Mouse (Mus musculus): ENCODE measurements around the gene Fzd4. TPM values are rescaled to one million over a fixed set of nuclear protein-coding genes. Genes with fewer than 3 reads are reported as not detected.

The Fzd4 gene
- total RNA-seq, 1 experiment, result 2.2 TPM

- TF ChIP-seq CHD2 (IDR thresholded peaks at IDR 0.05; ENCODE audit: low read depth, low read length) (no peak), ZC3H11A (IDR thresholded peaks at IDR 0.05; ENCODE audit: borderline replicate concordance, low read depth, low read length) (no peak), ZNF384 (IDR thresholded peaks at IDR 0.05; ENCODE audit: low read depth, low read length) (no peak; the same call in 1 of the 2 replicates), MAFK (IDR thresholded peaks at IDR 0.05; ENCODE audit: insufficient read depth, low read depth, low read length) (no peak), HCFC1 (IDR thresholded peaks at IDR 0.05; ENCODE audit: borderline replicate concordance, insufficient read depth, low read length) (no peak)
- in situ Hi-C loops (cut with MboI; ENCODE audit: low sequenced_read_pairs in 2 of 2, unreplicated experiment in 2 of 2), result loop anchor here in 1 of 2 experiments (25.0 kb wide), 1 partner anchor 261 kb away; no protein-coding TSS in a partner anchor
- no peak for DNase-seq (ENCODE audit: low read depth, low spot score)
- H3K27ac ChIP-seq (ENCODE audit: insufficient read depth, low read depth, low read length, poor library complexity, severe bottlenecking), result no peak overlapping the region
- H3K9me3 ChIP-seq (ENCODE audit: control insufficient read depth, insufficient read depth, low read depth, low read length), result no peaks in the 10 kb centered on the region
- H3K4me1 ChIP-seq (ENCODE audit: control insufficient read depth in 2 of 2, insufficient read depth in 2 of 2, low read length in 2 of 2, poor library complexity in 1 of 2), result no peaks in the 10 kb centered on the region
- H3K4me3 ChIP-seq (ENCODE audit: insufficient read depth in 1 of 2, low read depth in 1 of 2, low read length in 2 of 2, poor library complexity in 1 of 2, severe bottlenecking in 1 of 2), result no peak overlapping the region
- H3K9ac ChIP-seq (ENCODE audit: insufficient read depth, low read depth, low read length, poor library complexity, severe bottlenecking), result no peak overlapping the region
- H3K36me3 ChIP-seq (ENCODE audit: control insufficient read depth, insufficient read depth, low read length, poor library complexity, severe bottlenecking), result no peaks in the 10 kb centered on the region
Measured at GRCm38 (mm10) chr7:89423688-89424255, 19.6 kb downstream of the Fzd4 start.

GRCm38 (mm10) chr7:89424659-89425058 lies 20.5 kb downstream of the Fzd4 start:
- no peak for TF ChIP-seq ZNF384 (IDR thresholded peaks at IDR 0.05; ENCODE audit: low read depth, low read length)
- no peak for TF ChIP-seq ZC3H11A (IDR thresholded peaks at IDR 0.05; ENCODE audit: borderline replicate concordance, low read depth, low read length)
- no peak for TF ChIP-seq CHD2 (IDR thresholded peaks at IDR 0.05; ENCODE audit: low read depth, low read length)
- no peak for TF ChIP-seq HCFC1 (IDR thresholded peaks at IDR 0.05; ENCODE audit: borderline replicate concordance, insufficient read depth, low read length)
- TF ChIP-seq MAFK (IDR thresholded peaks at IDR 0.05; ENCODE audit: insufficient read depth, low read depth, low read length), result no peak
- no peak for DNase-seq (ENCODE audit: low read depth, low spot score)
- no peaks in the 10 kb centered on the region for H3K4me1 ChIP-seq (ENCODE audit: control insufficient read depth in 2 of 2, insufficient read depth in 2 of 2, low read length in 2 of 2, poor library complexity in 1 of 2)
- H3K36me3 ChIP-seq (ENCODE audit: control insufficient read depth, insufficient read depth, low read length, poor library complexity, severe bottlenecking), result no peaks in the 10 kb centered on the region
- in situ Hi-C loops (cut with MboI; ENCODE audit: low sequenced_read_pairs in 2 of 2, unreplicated experiment in 2 of 2), result loop anchor here in 1 of 2 experiments (25.0 kb wide), 1 partner anchor 262 kb away; no protein-coding TSS in a partner anchor
- no peak overlapping the region for H3K27ac ChIP-seq (ENCODE audit: insufficient read depth, low read depth, low read length, poor library complexity, severe bottlenecking)
- no peak overlapping the region for H3K9ac ChIP-seq (ENCODE audit: insufficient read depth, low read depth, low read length, poor library complexity, severe bottlenecking)
- no peaks in the 10 kb centered on the region for H3K9me3 ChIP-seq (ENCODE audit: control insufficient read depth, insufficient read depth, low read depth, low read length)
- H3K4me3 ChIP-seq (ENCODE audit: insufficient read depth in 1 of 2, low read depth in 1 of 2, low read length in 2 of 2, poor library complexity in 1 of 2, severe bottlenecking in 1 of 2), result no peak overlapping the region

DNA sequence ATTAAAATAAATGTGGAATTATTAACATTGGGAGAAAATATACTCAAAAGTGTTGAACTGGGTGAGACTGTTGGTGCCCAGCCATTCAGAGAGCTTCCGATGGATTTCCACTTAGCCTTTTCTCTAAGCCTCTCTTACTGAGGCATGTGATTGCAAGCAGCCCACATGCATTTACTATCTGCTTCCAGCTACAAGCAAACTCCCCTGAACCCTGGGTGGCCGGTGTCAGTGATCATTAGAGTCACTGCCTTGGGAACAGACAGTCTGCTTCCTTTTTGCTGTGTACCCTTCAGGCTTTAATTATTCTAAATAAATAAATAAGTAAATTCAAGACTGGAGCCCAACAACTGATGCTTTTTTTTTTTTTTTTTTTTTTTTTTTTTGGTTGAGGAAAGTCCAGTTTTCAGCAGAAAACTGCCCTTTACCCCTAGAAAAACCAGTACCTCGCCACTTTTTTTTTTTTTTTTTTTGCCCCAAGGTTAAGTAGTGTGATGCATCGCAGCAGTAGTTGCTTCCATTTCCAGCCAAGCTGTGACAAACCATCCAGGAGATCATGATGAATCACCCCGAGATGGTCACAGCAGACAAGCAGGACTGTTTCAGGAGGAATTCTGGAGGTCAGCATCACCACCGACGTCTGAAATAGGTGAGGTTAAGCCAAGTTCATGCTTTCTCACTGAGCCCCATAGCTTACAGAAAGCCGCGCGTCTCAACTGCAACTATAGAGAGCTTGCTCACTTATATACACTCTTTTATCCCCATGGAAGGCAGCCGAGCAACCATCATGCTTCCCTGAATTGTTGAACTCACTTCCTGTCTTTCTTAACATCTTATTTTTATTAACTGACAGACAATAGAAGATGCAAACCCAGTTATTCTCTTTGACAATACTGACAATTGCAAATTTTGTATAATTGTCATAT lies 21.9 kb downstream of the Fzd4 start:
- in situ Hi-C loops (cut with MboI; ENCODE audit: low sequenced_read_pairs in 2 of 2, unreplicated experiment in 2 of 2), result no loop called here
- TF ChIP-seq ZNF384 (IDR thresholded peaks at IDR 0.05; ENCODE audit: low read depth, low read length) (0 out of 2 replicates have a peak, but pooled peaks have one; percentile 48), CHD2 (IDR thresholded peaks at IDR 0.05; ENCODE audit: low read depth, low read length) (no peak), ZC3H11A (IDR thresholded peaks at IDR 0.05; ENCODE audit: borderline replicate concordance, low read depth, low read length) (no peak), MAFK (IDR thresholded peaks at IDR 0.05; ENCODE audit: insufficient read depth, low read depth, low read length) (no peak), HCFC1 (IDR thresholded peaks at IDR 0.05; ENCODE audit: borderline replicate concordance, insufficient read depth, low read length) (no peak)
- Histone ChIP-seq H3K36me3 (ENCODE audit: control insufficient read depth, insufficient read depth, low read length, poor library complexity, severe bottlenecking) (no peaks in the 10 kb centered on the region), H3K9me3 (ENCODE audit: control insufficient read depth, insufficient read depth, low read depth, low read length) (no peaks in the 10 kb centered on the region), H3K27ac (ENCODE audit: insufficient read depth, low read depth, low read length, poor library complexity, severe bottlenecking) (no peak overlapping the region), H3K4me3 (ENCODE audit: insufficient read depth in 1 of 2, low read depth in 1 of 2, low read length in 2 of 2, poor library complexity in 1 of 2, severe bottlenecking in 1 of 2) (no peak overlapping the region), H3K4me1 (ENCODE audit: control insufficient read depth in 2 of 2, insufficient read depth in 2 of 2, low read length in 2 of 2, poor library complexity in 1 of 2) (no peaks in the 10 kb centered on the region), H3K9ac (ENCODE audit: insufficient read depth, low read depth, low read length, poor library complexity, severe bottlenecking) (no peak overlapping the region)
- DNase-seq (ENCODE audit: low read depth, low spot score), result no peak

GRCm38 (mm10) chr7:89427101-89427500 lies 22.9 kb downstream of the Fzd4 start:
- Histone ChIP-seq H3K9me3 (ENCODE audit: control insufficient read depth, insufficient read depth, low read depth, low read length) (no peaks in the 10 kb centered on the region), H3K4me3 (ENCODE audit: insufficient read depth in 1 of 2, low read depth in 1 of 2, low read length in 2 of 2, poor library complexity in 1 of 2, severe bottlenecking in 1 of 2) (no peak overlapping the region), H3K27ac (ENCODE audit: insufficient read depth, low read depth, low read length, poor library complexity, severe bottlenecking) (no peak overlapping the region), H3K36me3 (ENCODE audit: control insufficient read depth, insufficient read depth, low read length, poor library complexity, severe bottlenecking) (no peaks in the 10 kb centered on the region), H3K4me1 (ENCODE audit: control insufficient read depth in 2 of 2, insufficient read depth in 2 of 2, low read length in 2 of 2, poor library complexity in 1 of 2) (no peaks in the 10 kb centered on the region), H3K9ac (ENCODE audit: insufficient read depth, low read depth, low read length, poor library complexity, severe bottlenecking) (no peak overlapping the region)
- no peak for DNase-seq (ENCODE audit: low read depth, low spot score)
- in situ Hi-C loops (cut with MboI; ENCODE audit: low sequenced_read_pairs in 2 of 2, unreplicated experiment in 2 of 2), result no loop called here
- TF ChIP-seq HCFC1 (IDR thresholded peaks at IDR 0.05; ENCODE audit: borderline replicate concordance, insufficient read depth, low read length), result no peak
- TF ChIP-seq ZNF384 (IDR thresholded peaks at IDR 0.05; ENCODE audit: low read depth, low read length), result no peak
- no peak for TF ChIP-seq CHD2 (IDR thresholded peaks at IDR 0.05; ENCODE audit: low read depth, low read length)
- no peak for TF ChIP-seq ZC3H11A (IDR thresholded peaks at IDR 0.05; ENCODE audit: borderline replicate concordance, low read depth, low read length)
- no peak for TF ChIP-seq MAFK (IDR thresholded peaks at IDR 0.05; ENCODE audit: insufficient read depth, low read depth, low read length)
